ENCODE assay signal across 8 mouse cellular contexts in genomic region chr3:115689352-115689751, GRCm38 (mm10). TPM values are rescaled to one million over a fixed set of nuclear protein-coding genes. Genes with fewer than 3 reads are reported as not detected.
DNase-seq lines count a peak whose midpoint lies in the region; ATAC-seq and TF ChIP-seq lines count a peak whose summit lies in the region.

No protein-coding gene starts in this region.

- no peak overlapping the region for H3K27ac ChIP-seq in lung, embryonic 14.5 days (ENCODE audit: low read depth)
- H3K27ac ChIP-seq in midbrain, embryonic 14.5 days (replicated peaks; ENCODE audit: low read depth, low read length) = no peak overlapping the region

- TF ChIP-seq POLR2A in lung, adult 2 months (IDR thresholded peaks at IDR 0.05; ENCODE audit: borderline replicate concordance, extremely low read depth, low read depth, low read length) = no peak

- WGBS in lung, embryonic 14.5 days = 41% methylated on average over 8 of the region's 8 CpGs
- WGBS in lung, adult 2 months = 17% methylated on average over 8 of the region's 8 CpGs
- WGBS in midbrain, embryonic 14.5 days = 21% methylated on average over 8 of the region's 8 CpGs

- no peaks in the 10 kb centered on the region for H3K4me1 ChIP-seq in lung, embryonic 14.5 days (ENCODE audit: insufficient read depth)
- H3K4me1 ChIP-seq in lung, adult 2 months (ENCODE audit: control insufficient read depth, insufficient read depth, low read length) = peaks cover 11% of the 10 kb centered on the region
- no peaks in the 10 kb centered on the region for H3K4me1 ChIP-seq in midbrain, embryonic 14.5 days (ENCODE audit: control insufficient read depth, insufficient read depth, low read length)

- no peaks in the 10 kb centered on the region for H3K36me3 ChIP-seq in lung, embryonic 14.5 days (ENCODE audit: insufficient read depth)
- no peaks in the 10 kb centered on the region for H3K36me3 ChIP-seq in midbrain, embryonic 14.5 days (ENCODE audit: control insufficient read depth, insufficient read depth, low read length)

- H3K4me2 ChIP-seq in lung, embryonic 14.5 days = no peak overlapping the region
- H3K4me2 ChIP-seq in midbrain, embryonic 14.5 days (ENCODE audit: low read length) = no peak overlapping the region

- peak; percentile 51 for DNase-seq in lung, embryonic 14.5 days
- DNase-seq in lung, adult 2 months = no peak
- DNase-seq in adipocyte (ENCODE audit: low spot score) = peak; percentile 43
- DNase-seq in midbrain, embryonic 14.5 days = peak; percentile 35
- DNase-seq in frontal cortex, postnatal 10 days (ENCODE audit: low spot score in 2 of 2) = no peak
- no peak for DNase-seq in right cerebral cortex, postnatal 36 days (ENCODE audit: low spot score in 2 of 2)

- no peaks in the 10 kb centered on the region for H3K9me3 ChIP-seq in lung, embryonic 14.5 days (ENCODE audit: low read depth, low read length)
- H3K9me3 ChIP-seq in midbrain, embryonic 14.5 days (ENCODE audit: control insufficient read depth, low read length) = no peaks in the 10 kb centered on the region

- no peak overlapping the region for H3K4me3 ChIP-seq in lung, embryonic 14.5 days (ENCODE audit: low read depth, low read length)
- no peak overlapping the region for H3K4me3 ChIP-seq in lung, adult 2 months (replicated peaks; ENCODE audit: extremely low read depth, low read depth, low read length)
- no peak overlapping the region for H3K4me3 ChIP-seq in midbrain, embryonic 14.5 days (replicated peaks; ENCODE audit: low read depth, low read length)

- TF ChIP-seq CTCF in lung, embryonic 14.5 days (IDR thresholded peaks at IDR 0.05; ENCODE audit: low read depth) = no peak
- no peak for TF ChIP-seq CTCF in lung, adult 2 months (IDR thresholded peaks at IDR 0.05; ENCODE audit: insufficient read depth, low read length)

- ATAC-seq in lung, embryonic 14.5 days (ENCODE audit: insufficient read depth) = no peak
- peak; percentile 37 to 65 for ATAC-seq in hematopoietic stem cell, adult 5-6 weeks (replicated peaks in 1 of 2; ENCODE audit: insufficient read depth in 1 of 2, low FRiP score in 2 of 2, low TSS enrichment in 1 of 2, low read depth in 1 of 2, poor library complexity in 2 of 2, severe bottlenecking in 2 of 2)
- no peak for ATAC-seq in midbrain, embryonic 14.5 days (ENCODE audit: low FRiP score, low TSS enrichment)
- no peak for ATAC-seq in cerebellum, adult (ENCODE audit: insufficient number of reproducible peaks, low FRiP score, low TSS enrichment)

- H3K27me3 ChIP-seq in lung, embryonic 14.5 days (ENCODE audit: insufficient read depth, low read length) = no peaks in the 10 kb centered on the region
- H3K27me3 ChIP-seq in midbrain, embryonic 14.5 days (ENCODE audit: control insufficient read depth, insufficient read depth, low read length) = no peaks in the 10 kb centered on the region

- H3K9ac ChIP-seq in lung, embryonic 14.5 days = no peak overlapping the region
- H3K9ac ChIP-seq in midbrain, embryonic 14.5 days (replicated peaks; ENCODE audit: low read length) = no peak overlapping the region

RNA-seq across cellular contexts. Expression of gene S1pr1, which starts 25.5 kb away (rescaled TPM):
- polyA plus RNA-seq in lung, embryonic 14.5 days (2014; fragmentation: Nextera tagmentation; extraction: Ambion mirVana) = 20.5 and 21.2 TPM in 2 replicates
- 230 and 289 TPM in 2 replicates for polyA plus RNA-seq in lung, adult 2 months (2012; rRNA removed)
- total RNA-seq in hematopoietic stem cell, adult 5-6 weeks (2017) = 16.4 and 22.3 TPM in 2 replicates
- polyA plus RNA-seq in midbrain, embryonic 14.5 days (2014; fragmentation: Nextera tagmentation; extraction: Ambion mirVana) = 26.1 and 32.2 TPM in 2 replicates

Comparison
In these comparisons a context has a peak if more than half of its experiments do, and no peak if none do; other contexts are left out.
1. DNase-seq: peak in lung, embryonic 14.5 days (single experiment), adipocyte (single experiment) and midbrain, embryonic 14.5 days (single experiment); none in lung, adult 2 months (single experiment), frontal cortex, postnatal 10 days (0 of 2) and right cerebral cortex, postnatal 36 days (0 of 2).
2. ATAC-seq: peak in hematopoietic stem cell, adult 5-6 weeks (2 of 2); none in lung, embryonic 14.5 days (single experiment), midbrain, embryonic 14.5 days (single experiment) and cerebellum, adult (single experiment).